Mouse (Mus musculus): Measurements from ENCODE around the gene Pip4k2a. TPM values are rescaled to one million over a fixed set of nuclear protein-coding genes. Genes with fewer than 3 reads are reported as not detected.

Gene Pip4k2a
- total RNA-seq, 2 experiments from 2014 or later = 30.8 to 36.6 TPM

DNA sequence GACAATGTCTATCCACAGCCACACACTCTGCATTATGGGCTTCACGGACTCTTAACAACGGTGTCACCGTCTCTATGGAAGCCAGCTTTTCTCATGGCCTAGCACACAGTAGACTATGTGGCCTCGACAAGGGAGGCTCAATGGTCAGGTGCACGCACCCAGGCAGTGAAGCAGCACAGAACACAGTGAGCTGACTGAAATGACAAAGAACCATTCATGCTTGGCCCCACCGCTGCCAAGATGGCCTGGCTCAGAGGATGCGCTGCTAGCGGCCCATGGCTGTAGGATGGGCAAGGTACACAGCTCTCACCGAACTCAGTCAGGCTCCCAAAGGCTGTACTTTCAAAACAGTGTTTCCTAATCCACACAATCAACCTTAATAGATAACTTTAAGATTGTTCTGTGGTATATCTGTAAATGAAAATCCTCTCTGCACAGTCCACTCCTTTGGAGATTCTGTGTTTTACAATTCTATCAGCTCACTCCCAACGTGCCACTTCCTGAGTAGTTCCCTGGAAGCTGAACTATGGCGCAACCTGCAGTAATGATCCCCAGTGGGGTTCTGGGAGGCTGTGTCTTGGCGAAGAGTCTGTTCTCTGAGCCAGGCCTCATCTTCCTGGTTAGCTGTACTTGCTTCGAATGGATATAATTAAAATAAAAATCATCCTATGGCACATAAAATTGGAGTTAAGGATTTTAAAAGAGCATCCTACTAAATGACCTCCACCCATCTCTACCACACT is 67.4 kb downstream of the Pip4k2a start:
- DNase-seq (ENCODE audit: low spot score in 2 of 2) = no peak

DNA sequence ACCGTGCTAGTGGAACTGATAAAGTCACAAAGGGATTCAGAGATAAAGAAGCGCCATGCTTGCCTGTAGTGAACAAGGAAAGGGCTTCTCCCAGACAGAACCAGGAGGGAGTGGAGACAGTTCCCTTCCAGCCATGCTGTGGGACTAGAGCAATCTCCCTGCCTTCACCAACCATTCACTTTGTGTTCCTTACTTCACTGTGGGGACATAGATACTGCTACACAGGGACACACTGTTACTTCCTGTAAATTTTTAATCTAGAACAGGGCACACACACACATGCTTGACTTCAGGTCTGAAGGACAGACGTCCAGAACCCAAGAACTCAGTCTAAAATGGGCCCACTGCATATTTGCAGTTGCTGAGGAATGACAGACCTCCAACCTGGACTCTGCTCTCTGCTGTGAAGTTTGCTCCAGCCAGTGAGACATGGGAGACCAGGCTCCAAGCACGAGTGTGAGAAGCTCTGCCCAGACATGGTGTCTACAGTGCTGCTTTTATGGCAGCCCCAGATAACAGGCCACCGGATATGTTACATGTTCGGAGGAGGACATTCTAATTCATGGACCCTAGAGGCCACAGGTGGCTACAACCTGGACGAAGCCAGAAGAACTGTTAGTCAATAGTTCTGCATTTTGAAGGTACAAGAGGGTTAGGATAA is 69.2 kb downstream of the Pip4k2a start:
- no peak for DNase-seq (ENCODE audit: low spot score in 2 of 2)

DNA sequence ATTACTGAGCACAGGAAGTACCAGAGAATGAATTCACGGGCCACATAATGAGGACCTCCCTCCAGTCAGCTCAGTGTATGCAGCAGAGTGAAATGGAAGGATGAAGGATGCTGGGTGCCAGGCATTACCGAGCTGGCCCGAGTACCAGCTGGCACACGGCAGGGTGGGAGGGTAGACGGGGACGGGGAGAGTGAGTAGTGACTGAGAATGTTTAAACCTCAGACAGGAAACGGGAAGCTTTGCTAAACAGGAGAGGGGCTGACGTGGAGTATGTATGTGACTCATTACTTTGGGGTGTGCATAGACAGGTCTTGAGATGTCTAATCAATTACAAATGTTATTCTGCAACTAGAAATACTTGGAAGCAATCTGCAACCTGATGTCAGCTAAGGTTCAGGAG is 69.7 kb downstream of the Pip4k2a start:
- DNase-seq (ENCODE audit: low spot score in 2 of 2) = no peak

DNA sequence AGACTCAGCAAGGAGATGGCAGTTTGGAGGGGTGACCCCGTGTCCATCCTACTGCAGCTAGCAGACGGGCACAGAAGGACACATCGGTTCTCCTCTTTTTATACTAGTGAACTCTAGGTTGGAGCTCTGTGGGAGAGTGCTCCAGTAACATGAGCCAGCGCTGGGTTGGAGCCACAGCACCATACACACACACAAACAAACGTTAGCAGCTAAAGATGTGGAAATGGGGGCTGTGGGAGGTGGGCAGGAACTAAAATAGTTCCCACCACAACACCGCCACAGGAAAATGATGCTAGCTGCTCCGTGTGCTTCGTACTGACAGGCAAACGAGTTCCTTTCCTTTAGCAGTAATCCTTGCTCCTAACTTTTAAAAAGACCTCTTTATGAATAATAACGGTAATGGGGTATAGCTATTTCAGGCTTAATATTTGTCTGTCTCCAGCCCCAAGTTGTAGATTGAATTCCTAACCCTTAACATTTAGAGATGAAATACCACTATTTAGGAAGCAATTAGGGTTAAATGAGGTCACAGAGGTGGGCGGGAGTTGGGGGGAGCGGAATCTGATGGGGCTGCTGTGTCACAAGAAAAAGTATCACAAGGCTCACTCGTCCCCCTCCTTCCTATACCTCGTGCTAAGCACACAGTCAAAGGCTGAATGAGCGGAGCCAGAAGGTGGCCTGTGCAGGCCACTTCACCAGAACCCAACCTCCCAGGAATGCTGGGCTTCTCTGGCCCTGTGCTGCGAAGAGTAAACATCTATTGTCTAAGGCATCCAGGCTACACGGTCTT is 73.9 kb downstream of the Pip4k2a start:
- no peak for DNase-seq (ENCODE audit: low spot score in 2 of 2)

DNA sequence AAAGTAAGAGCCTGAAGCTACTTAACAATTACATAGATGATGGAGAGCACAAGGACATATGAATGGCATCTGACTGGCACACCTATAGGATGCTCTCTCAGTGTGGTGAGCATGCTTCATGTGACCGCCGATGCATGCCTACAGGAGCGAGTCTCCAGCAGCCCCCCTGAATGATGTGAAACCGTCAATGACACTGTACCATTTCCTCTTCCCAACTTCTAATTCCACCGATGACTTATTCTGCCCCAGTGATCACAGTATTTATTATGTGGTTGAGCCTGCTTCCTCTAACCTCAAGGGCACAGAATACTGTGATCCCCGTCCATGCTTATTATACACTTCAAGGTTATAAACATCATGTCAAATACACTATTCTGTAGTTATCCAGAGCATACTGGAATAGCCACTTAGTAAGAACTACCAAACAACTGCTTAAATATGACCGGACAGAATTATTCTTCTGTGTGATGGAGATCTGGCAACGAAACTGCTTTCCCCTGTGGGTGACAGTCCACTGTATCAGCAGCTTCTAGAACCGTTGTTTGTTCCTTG is 74.8 kb downstream of the Pip4k2a start:
- DNase-seq (ENCODE audit: low spot score in 2 of 2) = no peak

DNA sequence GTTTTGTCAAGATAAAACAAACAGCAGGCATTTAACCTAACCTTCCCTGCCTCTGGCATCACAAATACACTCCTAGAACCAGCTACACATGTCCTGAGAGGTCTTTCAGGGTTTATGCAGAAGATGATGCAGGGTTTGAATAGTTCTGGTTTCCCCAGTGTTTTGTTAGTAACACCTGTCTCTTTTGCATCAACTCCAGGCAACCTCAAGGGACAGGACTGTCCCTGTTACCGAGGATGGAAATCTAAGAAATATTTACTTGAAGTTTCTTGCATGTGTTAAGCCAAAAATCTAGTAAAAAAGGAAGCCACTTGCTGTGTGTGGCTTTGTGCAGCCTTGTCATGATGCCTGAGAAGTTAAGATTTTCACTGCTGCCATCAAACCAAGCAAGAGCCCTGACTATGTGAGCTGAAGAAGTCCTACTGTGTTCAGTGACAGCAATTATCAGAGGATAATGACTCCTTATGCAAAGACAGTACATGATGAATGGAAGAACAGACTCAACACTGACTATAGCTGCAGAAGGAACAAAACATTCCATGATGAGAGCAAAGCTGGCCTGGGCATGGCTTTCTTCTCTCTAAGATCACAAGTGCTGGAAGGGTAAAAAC is 76.3 kb downstream of the Pip4k2a start:
- no peak for DNase-seq (ENCODE audit: low spot score in 2 of 2)

DNA sequence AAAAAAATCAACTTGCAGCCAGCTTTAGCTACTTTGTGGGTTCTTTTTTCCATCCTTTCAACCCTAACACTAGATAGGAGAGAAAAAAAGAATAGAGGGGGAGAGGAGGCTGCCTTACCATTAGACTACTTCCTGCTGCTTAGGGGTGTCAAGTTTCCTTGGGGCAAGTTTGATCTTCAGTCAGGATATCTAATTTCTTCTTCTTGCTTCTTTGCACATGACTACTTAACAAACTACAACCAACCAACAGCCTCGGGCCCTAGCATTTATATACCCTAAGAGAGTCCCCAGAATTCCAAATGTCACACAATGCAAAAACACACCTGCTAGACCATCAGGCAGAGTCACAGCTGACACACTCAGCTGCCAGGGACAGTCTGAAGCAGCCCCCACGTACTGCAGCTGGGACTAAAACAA is 77.5 kb downstream of the Pip4k2a start:
- DNase-seq (ENCODE audit: low spot score in 2 of 2) = peak in 1 of 2 experiments; percentile 14

DNA sequence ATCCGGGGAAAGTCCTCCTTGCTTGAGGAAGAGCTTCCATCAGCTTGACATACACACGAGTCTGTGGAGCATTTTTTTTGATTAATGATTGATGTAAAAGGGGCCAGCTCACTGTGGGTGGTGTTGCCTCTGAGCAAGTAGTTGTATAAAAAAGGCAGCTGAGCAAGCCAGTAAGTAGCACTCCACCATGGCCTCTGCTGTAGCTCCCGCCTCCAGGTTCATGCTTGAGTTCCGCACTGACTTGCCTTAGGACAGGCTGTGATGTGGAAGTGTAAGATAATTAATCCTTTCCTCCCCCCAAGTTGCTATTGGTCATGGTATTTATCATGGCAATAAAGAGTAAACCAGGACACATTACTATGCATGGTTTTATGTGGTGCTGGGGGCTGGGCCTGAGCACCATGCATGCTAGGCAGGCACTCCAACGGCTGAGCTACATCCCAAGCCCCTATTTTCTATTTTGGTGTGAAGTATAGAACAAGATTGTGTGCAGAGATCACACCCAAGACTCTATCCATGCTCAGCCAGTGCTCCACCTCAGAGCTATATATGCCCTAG is 78.0 kb downstream of the Pip4k2a start:
- DNase-seq (ENCODE audit: low spot score in 2 of 2) = no peak

DNA sequence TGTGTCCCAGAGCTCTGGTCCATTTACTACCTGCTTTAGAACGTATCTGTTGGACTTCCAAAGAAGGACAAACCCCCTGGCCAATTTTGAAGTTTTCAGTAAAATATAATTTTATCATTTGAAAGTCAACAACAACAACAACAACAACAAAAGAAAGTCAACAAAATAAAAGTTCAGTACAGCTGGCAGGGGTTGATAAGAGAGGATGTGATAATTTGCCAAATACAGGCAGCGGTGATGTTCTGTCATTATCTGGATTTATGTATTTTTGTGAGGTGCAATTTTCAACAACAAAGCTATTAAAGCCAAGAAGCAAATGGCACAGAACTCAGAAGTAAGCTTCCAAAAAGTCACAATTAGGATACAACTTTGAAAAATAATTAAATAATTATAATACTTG is 80.1 kb downstream of the Pip4k2a start:
- no peak for DNase-seq (ENCODE audit: low spot score in 2 of 2)

DNA sequence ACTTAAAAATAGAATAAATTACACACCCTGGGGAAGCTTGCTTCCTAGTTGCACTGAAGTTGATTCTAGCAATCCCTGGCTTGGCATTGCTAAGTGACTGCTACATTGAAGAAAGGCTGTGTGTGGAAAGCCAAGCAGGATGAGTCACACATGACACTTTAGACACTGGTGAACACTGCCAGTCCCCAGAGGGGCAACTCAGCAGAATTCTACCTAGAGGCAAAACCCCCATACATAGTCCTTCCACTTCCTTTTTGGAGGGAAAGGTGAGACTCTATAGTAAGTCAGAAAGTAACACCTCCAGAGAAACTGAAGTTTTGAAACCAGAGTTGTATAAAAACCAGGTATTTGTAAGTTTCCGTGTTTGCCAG is 80.6 kb downstream of the Pip4k2a start:
- no peak for DNase-seq (ENCODE audit: low spot score in 2 of 2)

DNA sequence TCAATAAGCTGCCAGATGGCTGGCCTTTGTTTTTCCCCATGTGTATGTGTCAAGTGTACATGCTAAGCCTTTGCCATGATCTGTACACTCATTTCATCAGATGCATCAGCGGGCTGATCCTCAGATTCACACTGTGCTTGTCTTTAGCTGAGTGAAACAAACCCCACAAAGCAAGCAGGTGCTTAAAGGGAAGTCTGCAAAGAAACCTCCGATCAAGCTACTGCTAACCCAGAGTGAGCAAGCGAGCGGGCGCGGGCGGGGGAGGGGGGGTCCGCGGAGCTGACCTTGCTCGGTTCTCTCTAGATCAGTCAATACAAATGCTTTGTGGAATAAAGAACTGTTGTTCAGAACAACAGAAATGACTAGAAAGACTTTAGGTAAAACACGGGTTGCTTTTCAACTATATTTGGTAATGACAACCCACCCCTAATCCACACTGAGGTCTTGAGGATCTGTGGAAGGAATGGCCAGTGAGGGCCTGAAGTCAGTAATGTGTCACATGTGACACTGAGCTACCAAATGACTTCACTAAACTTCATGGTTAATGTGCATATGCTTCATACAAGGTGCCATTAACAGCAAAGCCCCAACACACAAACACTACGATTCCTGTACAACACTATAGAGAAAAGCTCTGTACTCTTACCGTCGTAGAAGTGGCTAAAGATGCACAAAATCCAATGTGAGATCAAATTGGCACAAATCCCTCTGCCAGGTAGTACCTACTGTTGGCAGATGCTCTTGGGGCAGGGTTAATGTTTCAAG is 81.1 kb downstream of the Pip4k2a start:
- DNase-seq (ENCODE audit: low spot score in 2 of 2) = no peak

DNA sequence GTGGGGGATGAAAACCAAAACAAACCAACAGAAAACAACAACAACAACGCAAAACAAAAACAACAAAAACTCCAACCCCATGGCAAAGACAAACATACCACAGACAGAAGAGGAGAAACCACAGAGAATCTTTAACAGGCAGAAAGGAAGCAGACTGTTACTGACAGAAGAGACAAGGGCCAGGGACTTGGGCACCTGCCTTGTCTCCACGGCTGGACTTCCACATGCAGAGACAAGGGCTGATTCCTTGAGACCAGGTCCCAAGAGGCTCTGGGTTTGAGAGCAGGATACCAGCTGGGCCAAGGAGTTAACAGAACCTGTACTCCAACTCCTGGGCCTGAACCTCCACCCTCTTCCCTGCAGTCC is 81.9 kb downstream of the Pip4k2a start:
- no peak for DNase-seq (ENCODE audit: low spot score in 2 of 2)

DNA sequence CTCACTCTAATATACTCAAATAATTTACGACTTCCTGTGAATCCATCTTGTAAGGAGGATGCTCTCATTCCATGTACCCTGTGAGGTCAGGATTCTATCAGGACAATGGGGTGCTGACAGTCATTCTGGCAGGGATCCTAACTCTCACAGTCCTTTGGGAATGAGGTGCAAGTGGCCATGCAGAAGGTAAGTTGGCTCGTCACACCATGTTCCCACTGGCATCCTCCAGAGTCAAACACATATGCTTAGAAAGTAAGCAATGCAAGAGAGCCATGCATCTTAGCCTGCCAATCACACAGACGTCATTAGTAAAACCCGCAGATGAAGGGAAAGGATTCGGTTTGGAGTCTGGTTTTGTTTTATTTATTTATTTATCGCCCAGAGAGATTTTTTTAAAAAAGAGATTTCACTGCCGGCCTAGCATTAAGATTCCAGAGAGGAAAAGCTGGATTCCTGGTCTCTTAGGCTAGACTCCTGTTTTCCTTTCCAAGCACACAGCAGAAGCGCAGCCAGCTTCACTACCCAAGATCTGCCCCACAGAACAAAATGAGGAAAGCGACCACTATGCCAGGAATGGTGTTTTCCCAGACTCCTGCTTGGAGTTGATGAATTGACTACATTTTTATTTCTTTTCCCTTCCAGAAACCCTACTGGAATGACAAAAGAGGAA is 82.4 kb downstream of the Pip4k2a start:
- peak in 1 of 2 experiments; percentile 50 for DNase-seq (ENCODE audit: low spot score in 2 of 2)

DNA sequence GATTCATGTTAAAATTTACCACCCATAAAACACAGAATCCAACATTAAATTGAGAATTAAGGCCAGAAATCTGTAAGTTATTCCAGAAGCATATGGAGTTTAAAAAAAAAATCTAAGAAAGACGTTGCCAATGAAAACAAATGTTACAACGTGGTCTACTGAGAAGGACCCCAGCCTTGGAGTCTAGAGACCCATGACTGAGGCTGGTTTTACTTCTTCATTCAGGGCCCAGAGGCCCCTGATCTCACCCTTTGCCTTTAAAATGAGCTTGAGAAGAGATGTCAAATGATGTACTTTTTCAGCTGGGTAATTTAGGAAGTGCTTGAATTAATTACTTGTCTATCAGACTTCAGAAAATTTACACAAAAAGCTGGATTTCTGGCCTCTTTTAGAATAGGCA is 83.2 kb downstream of the Pip4k2a start:
- no peak for DNase-seq (ENCODE audit: low spot score in 2 of 2)

DNA sequence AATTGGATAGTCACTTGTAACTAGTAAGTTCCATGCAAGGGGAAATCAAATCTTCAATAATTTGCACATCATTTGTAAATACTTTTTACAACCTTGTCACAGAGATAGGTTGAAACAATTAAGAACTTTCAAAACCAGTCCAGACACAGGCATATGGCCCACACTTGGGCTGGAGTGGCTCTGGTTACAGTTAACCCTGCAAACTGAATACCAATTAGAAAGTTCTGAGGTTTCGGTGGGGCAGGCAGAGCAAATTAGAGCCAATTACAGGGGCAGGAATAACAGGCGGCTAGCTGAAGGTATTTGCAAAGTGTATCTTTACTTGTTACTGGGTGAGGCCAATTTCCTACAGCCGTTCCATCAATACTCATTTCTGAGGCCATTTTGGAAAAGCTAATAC is 84.3 kb downstream of the Pip4k2a start:
- no peak for DNase-seq (ENCODE audit: low spot score in 2 of 2)

DNA sequence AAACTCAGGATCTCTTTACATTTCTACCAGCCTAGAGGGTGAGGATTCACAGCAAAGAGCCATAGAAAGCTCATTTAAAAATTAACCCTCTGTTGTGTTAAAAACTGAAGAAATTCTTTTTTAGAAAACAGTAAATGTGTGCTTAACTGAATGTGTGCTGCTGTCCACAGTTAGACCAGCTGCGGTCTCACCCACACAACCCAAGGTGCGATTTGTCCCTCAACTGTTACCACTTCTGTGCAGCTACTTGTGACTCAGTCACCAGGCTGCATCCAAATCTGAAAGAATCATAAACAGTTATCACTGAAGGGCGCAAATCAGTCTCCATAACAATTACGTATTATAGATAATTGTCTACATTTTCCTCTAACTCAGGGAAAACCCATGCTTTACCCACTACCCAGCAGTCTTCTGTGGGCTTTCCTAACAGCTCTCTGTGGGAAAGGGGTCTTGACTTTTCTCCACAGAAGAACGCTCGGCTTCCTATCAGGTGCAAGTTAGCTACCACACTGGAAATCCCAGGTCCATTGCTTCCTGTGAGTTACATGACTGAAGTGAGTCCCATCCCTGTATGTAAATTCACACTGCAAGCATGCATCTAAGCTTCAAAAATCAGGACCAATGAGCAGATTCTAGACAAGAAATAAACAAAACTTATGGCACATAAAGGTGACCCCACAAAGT is 86.5 kb downstream of the Pip4k2a start:
- DNase-seq (ENCODE audit: low spot score in 2 of 2) = no peak

DNA sequence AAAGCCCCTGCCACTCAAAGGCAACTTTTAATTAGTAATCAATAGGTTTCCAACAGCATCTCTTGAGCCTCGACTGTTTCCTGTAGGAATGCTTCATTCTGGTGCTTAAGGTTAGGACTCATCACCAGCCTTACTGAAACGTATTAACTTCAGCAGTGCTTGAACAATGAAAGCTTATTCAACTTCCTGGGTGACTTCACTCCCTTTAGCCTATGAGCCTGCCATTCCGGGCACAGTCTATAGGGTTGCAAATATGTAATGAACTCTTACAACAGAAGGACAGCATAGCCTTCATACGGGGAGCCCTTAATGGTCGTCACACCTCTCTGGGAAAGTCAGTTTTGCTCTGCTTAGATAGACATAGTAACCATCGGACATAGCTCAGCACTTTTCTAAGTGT is 87.7 kb downstream of the Pip4k2a start:
- no peak for DNase-seq (ENCODE audit: low spot score in 2 of 2)

DNA sequence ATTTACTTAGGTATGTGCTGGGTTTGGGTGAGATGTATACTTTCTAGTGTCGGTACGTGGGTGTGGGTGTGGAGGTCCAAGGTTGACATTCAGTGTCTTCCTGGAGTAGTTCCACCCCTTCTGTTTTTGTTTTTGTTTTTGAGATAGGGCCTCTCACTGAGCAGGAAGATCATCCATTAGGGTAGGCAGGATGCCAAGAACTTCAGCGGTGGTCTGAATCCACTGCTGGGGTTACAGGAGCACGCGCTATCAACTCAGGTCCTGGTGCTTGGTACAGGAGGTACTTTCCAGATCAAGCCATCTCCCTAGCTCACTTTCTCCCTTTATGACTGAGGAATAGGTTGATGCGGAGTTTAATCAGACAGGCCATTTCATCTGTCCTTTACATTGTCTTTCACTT is 88.2 kb downstream of the Pip4k2a start:
- DNase-seq (ENCODE audit: low spot score in 2 of 2) = no peak

DNA sequence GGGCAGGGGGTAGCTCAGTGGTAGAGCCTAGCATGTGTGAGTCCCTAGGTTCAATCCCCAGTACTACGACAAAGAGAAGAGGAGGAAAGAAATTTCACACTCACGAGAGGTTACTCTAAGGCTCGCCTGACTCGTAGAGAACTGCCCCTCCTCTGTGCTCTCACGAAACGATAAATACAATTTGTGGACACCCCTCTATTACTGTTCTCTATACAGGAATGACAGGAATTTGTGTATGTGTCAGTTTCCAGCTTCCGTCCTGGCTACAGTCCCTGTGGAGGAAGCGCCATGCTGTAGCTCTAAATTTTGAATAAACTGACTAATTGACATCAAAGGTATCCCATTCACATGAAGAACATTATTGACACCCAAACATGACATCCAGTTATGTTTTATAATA is 90.7 kb downstream of the Pip4k2a start:
- DNase-seq (ENCODE audit: low spot score in 2 of 2) = no peak

All from layer of hippocampus, postnatal 14 days (tissue).